In genomic region chr19:55061447-55061901, GRCm38 (mm10) we compare ENCODE assay signal across 8 mouse cellular contexts.
A peak's percentile ranks its signal among the peaks of the same experiment; 100 is the strongest.
DNase-seq lines count a peak whose midpoint lies in the region; ATAC-seq lines count a peak whose summit lies in the region.

No protein-coding gene starts in this region.

- H3K4me2 ChIP-seq in heart, embryonic 16.5 days (ENCODE audit: low read depth, low read length): peak overlapping the region; percentile 73
- peak overlapping the region; percentile 58 for H3K4me2 ChIP-seq in hindbrain, embryonic 13.5 days
- H3K4me2 ChIP-seq in midbrain, embryonic 14.5 days (ENCODE audit: low read length): peak overlapping the region; percentile 60

- H3K27ac ChIP-seq in heart, embryonic 16.5 days (ENCODE audit: low read length): no peak overlapping the region
- 0 out of 2 replicates have a peak overlapping the region, but pooled peaks have one; percentile 23 for H3K27ac ChIP-seq in hindbrain, embryonic 13.5 days
- no peak overlapping the region for H3K27ac ChIP-seq in midbrain, embryonic 14.5 days (replicated peaks; ENCODE audit: low read depth, low read length)

- intact Hi-C loops in heart, postnatal 36 days (cut with DNase I): loop anchor here (2.0 kb wide), 1 partner anchor 1015 kb away; no protein-coding TSS in a partner anchor

- peaks cover 15% of the 10 kb centered on the region for H3K9me3 ChIP-seq in heart, embryonic 16.5 days (replicated peaks; ENCODE audit: control insufficient read depth, low read length)
- H3K9me3 ChIP-seq in hindbrain, embryonic 13.5 days: 0 out of 2 replicates have a peak, but pooled peaks cover 9% of the 10 kb centered on the region
- H3K9me3 ChIP-seq in midbrain, embryonic 14.5 days (ENCODE audit: control insufficient read depth, low read length): no peaks in the 10 kb centered on the region

- H3K4me3 ChIP-seq in heart, embryonic 16.5 days (ENCODE audit: low read length): peak overlapping the region; percentile 45
- H3K4me3 ChIP-seq in hindbrain, embryonic 13.5 days: peak overlapping the region; percentile 31
- H3K4me3 ChIP-seq in midbrain, embryonic 14.5 days (replicated peaks; ENCODE audit: low read depth, low read length): peak overlapping the region; percentile 25

- H3K4me1 ChIP-seq in heart, embryonic 16.5 days (ENCODE audit: control insufficient read depth, insufficient read depth, low read length): peaks cover 5% of the 10 kb centered on the region; the same call in 1 of the 2 replicates
- H3K4me1 ChIP-seq in hindbrain, embryonic 13.5 days (replicated peaks): peaks cover 6% of the 10 kb centered on the region
- H3K4me1 ChIP-seq in midbrain, embryonic 14.5 days (ENCODE audit: control insufficient read depth, insufficient read depth, low read length): peaks cover 6% of the 10 kb centered on the region

- no peaks in the 10 kb centered on the region for H3K27me3 ChIP-seq in heart, embryonic 16.5 days (ENCODE audit: control insufficient read depth, insufficient read depth, low read length)
- H3K27me3 ChIP-seq in hindbrain, embryonic 13.5 days: 0 out of 2 replicates have a peak, but pooled peaks cover 5% of the 10 kb centered on the region
- no peaks in the 10 kb centered on the region for H3K27me3 ChIP-seq in midbrain, embryonic 14.5 days (ENCODE audit: control insufficient read depth, insufficient read depth, low read length)

- 7% methylated on average over 14 of the region's 14 CpGs for WGBS in heart, embryonic 16.5 days
- WGBS in hindbrain, embryonic 13.5 days: 8% methylated on average over 14 of the region's 14 CpGs
- 6% methylated on average over 14 of the region's 14 CpGs for WGBS in midbrain, embryonic 14.5 days

- H3K36me3 ChIP-seq in heart, embryonic 16.5 days (ENCODE audit: control insufficient read depth, insufficient read depth): peaks cover 3% of the 10 kb centered on the region; the same call in 1 of the 2 replicates
- H3K36me3 ChIP-seq in hindbrain, embryonic 13.5 days: peaks cover 8% of the 10 kb centered on the region
- no peaks in the 10 kb centered on the region for H3K36me3 ChIP-seq in midbrain, embryonic 14.5 days (ENCODE audit: control insufficient read depth, insufficient read depth, low read length)

- no peak for DNase-seq in heart, postnatal 36 days
- peak; percentile 42 for DNase-seq in embryo, embryonic 10 days (ENCODE audit: low spot score)
- DNase-seq in midbrain, embryonic 14.5 days: peak; percentile 52
- no peak for DNase-seq in adrenal gland, adult 2 months
- no peak for DNase-seq in adrenal gland, adult 8-10 months

- H3K9ac ChIP-seq in heart, embryonic 16.5 days (ENCODE audit: low read length): peak overlapping the region; percentile 53
- H3K9ac ChIP-seq in hindbrain, embryonic 13.5 days: peak overlapping the region; percentile 59
- H3K9ac ChIP-seq in midbrain, embryonic 14.5 days (replicated peaks; ENCODE audit: low read length): peak overlapping the region; percentile 48; the same call in 1 of the 2 replicates

- no peak for ATAC-seq in heart, embryonic 16.5 days (replicated peaks; ENCODE audit: extremely low read depth, insufficient read depth, low FRiP score)
- ATAC-seq in hindbrain, embryonic 13.5 days (ENCODE audit: low FRiP score): peak; percentile 52
- ATAC-seq in midbrain, embryonic 14.5 days (ENCODE audit: low FRiP score, low TSS enrichment): peak; percentile 22; the same call in 1 of the 2 replicates
- ATAC-seq in granulocyte monocyte progenitor cell, adult 5-6 weeks (replicated peaks; ENCODE audit: poor library complexity, severe bottlenecking): no peak

Comparison
In these comparisons a context has a peak if more than half of its experiments do, and no peak if none do; other contexts are left out.
1. ATAC-seq: peak in hindbrain, embryonic 13.5 days (single experiment) and midbrain, embryonic 14.5 days (single experiment); none in heart, embryonic 16.5 days (single experiment) and granulocyte monocyte progenitor cell, adult 5-6 weeks (single experiment).
2. DNase-seq: peak in embryo, embryonic 10 days (single experiment) and midbrain, embryonic 14.5 days (single experiment); none in heart, postnatal 36 days (0 of 2), adrenal gland, adult 2 months (single experiment) and adrenal gland, adult 8-10 months (single experiment).
3. Peak in every context shown above with its lines, with median percentiles within 50 percentile points of each other: H3K4me2 ChIP-seq, H3K4me3 ChIP-seq and H3K9ac ChIP-seq.